Mouse (Mus musculus) limb, embryonic 11.5 days (tissue): ENCODE measurements around the gene Fkbp1a. TPM values are rescaled to one million over a fixed set of nuclear protein-coding genes. Genes with fewer than 3 reads are reported as not detected.

Source experiments
- ATAC-seq: fragments of 200-750 bp; cut with Nextera tagmentation; 2 replicates; pipeline ENCODE4 v1.8.0; 2017; ENCODE audit warnings: low read depth; ENCODE audit not compliant: insufficient number of reproducible peaks, low FRiP score, low TSS enrichment
- DNase-seq: peaks from one replicate; pipeline ENCODE4 v3.0.0-alpha.2; 2015; ENCODE audit warnings: low spot score
- H3K27ac ChIP-seq: fragments of 300-500 bp; sonication (generic); replicated peaks from 2 replicates; pipeline ENCODE4 v1.5.1; 2014; ENCODE audit warnings: low read depth, mild to moderate bottlenecking, low read length
- H3K27me3 ChIP-seq: fragments of 300-500 bp; sonication (generic); 2 replicates; pipeline ENCODE4 v1.6.1; 2014; ENCODE audit warnings: mild to moderate bottlenecking, low read length, mixed read lengths; ENCODE audit not compliant: control insufficient read depth, insufficient read depth
- H3K36me3 ChIP-seq: fragments of 300-500 bp; sonication (generic); 2 replicates; pipeline ENCODE4 v1.6.1; 2014; ENCODE audit warnings: mild to moderate bottlenecking, low read length, moderate library complexity, mixed read lengths; ENCODE audit not compliant: control insufficient read depth, insufficient read depth
- H3K4me1 ChIP-seq: fragments of 300-500 bp; sonication (generic); 2 replicates; pipeline ENCODE4 v1.6.1; 2014; ENCODE audit warnings: low read length, mixed read lengths; ENCODE audit not compliant: control insufficient read depth, insufficient read depth
- H3K4me2 ChIP-seq: fragments of 300-500 bp; sonication (generic); 2 replicates; pipeline ENCODE4 v1.6.1; 2014; ENCODE audit warnings: low read depth, mild to moderate bottlenecking, moderate library complexity; ENCODE audit not compliant: severe bottlenecking
- H3K4me3 ChIP-seq: fragments of 300-500 bp; sonication (generic); 2 replicates; pipeline ENCODE4 v1.5.1; 2014; ENCODE audit warnings: low read depth, low read length
- H3K9ac ChIP-seq: fragments of 300-500 bp; sonication (generic); 2 replicates; pipeline ENCODE4 v1.6.1; 2014; ENCODE audit warnings: mild to moderate bottlenecking, low read length
- H3K9me3 ChIP-seq: fragments of 300-500 bp; sonication (generic); 2 replicates; pipeline ENCODE4 v1.6.1; 2016; ENCODE audit warnings: low read length; ENCODE audit not compliant: control insufficient read depth
- WGBS: fragments of 180-500 bp; shearing (Covaris S2); extraction: QIAGEN DNeasy Blood & Tissue Kit; methylation state at CpG from one replicate; pipeline ENCODE4 v1.1.7; 2014; 5-methylcytosine and 5-hydroxymethylcytosine counted together
- polyA plus RNA-seq: library from polyadenylated mRNA; unstranded; fragments of >200 nt; fragmentation: Nextera tagmentation; extraction: Ambion mirVana; gene quantifications from 2 replicates; pipeline ENCODE4 v1.2.1, GENCODE M21; 2014

The Fkbp1a gene
- polyA plus RNA-seq, result 494 and 502 TPM in 2 replicates

DNA sequence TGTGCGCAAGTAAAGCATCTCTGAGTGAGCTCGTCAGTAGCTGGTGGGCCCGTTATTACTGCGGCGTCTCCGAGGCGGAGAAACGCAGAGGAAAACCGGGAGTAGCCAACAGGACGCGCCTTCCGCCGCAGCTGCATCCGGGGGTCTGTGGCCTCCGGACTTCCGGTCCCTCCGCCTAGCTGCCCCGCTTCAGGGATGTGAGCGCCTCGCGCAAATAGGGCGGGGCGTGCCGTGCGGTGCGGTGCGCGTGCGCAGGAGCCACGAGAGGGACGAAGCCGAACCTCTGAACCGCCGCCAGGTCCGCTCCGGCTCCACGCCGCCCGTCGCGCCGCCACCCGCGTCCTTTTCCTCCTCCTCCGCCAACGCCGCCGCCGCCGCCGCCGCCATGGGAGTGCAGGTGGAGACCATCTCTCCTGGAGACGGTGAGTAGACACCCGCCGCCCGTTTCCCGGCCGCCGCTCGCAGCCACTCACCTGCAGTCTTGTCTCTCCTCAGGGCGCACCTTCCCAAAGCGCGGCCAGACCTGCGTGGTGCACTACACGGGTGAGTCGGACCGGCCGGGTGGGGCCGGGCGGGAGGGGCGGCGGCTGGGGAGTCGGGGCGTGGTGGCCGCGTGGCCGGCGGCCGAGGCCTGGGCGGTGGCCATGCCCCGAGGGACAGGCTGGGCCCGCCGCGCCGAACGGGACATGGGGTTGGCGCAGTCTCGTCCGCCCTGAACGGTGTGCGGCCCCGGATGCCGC is at the start of gene Fkbp1a:
TSS of gene Fkbp1a (plus strand) at position 161 of the 740 bp plus-strand sequence.
- peak; percentile 95 for ATAC-seq
- Histone ChIP-seq H3K36me3 (peaks cover 2% of the 10 kb centered on the region; the same call in 1 of the 2 replicates), H3K9me3 (no peaks in the 10 kb centered on the region), H3K4me1 (peaks cover 13% of the 10 kb centered on the region; the same call in 1 of the 2 replicates), H3K4me3 (peak within 1 kb of the TSS; percentile 93), H3K27me3 (no peaks in the 10 kb centered on the region), H3K4me2 (peak within 1 kb of the TSS; percentile 81), H3K27ac (peak within 1 kb of the TSS; percentile 86), H3K9ac (peak within 1 kb of the TSS; percentile 95)
- peak; percentile 97 for DNase-seq
- under 1% methylated on average over 85 of the region's 93 CpGs for WGBS

DNA sequence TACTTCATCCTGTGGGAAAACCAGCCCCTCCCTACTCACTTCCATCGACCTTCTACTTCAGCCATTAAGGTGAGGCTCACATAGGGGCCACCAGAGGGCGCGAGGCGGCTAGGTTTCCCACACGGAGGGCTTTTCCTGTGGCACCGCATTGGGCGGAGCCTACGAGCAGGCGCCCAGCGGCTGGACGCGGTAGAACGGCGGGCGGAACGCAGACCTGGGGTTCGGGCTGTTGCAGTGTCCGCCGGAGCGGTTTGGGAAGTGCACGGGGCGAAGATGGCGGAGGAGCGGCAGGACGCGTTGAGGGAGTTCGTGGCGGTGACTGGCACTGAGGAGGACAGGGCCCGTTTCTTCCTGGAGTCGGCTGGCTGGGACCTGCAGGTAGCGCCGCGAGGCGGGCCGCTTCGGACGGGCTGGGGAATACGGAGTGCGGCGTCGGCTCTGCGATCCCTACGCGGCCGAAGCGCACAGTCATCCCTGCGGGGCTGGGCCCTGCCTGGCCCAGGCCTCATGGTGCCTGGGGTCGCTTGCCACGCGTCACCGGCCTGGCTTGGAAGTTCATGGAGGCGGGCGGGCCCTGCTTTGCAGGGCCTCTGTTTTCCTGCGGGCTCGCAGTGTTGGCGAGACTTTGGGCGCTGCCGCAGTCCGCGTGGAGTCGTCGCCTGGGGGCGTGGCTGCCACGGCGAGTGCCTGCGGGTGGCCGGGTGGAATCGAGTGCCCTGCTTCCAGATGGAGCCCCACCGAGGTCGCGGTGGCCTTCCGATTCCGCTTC is 48.1 kb upstream of the Fkbp1a start, which contains the start of gene Nsfl1c:
TSS of gene Nsfl1c (plus strand) at position 148 of the 769 bp plus-strand sequence.
- under 1% methylated on average over 69 of the region's 73 CpGs for WGBS
- H3K4me1 ChIP-seq, result no peaks in the 10 kb centered on the region
- no peaks in the 10 kb centered on the region for H3K9me3 ChIP-seq
- peak within 1 kb of the TSS; percentile 93 for H3K4me3 ChIP-seq
- ATAC-seq (peak; percentile 100), DNase-seq (peak; percentile 98)
- H3K27me3 ChIP-seq, result no peaks in the 10 kb centered on the region
- H3K4me2 ChIP-seq, result peak within 1 kb of the TSS; percentile 46
- H3K27ac ChIP-seq, result no peak within 1 kb of the TSS
- H3K9ac ChIP-seq, result peak within 1 kb of the TSS; percentile 91
- H3K36me3 ChIP-seq, result peaks cover 3% of the 10 kb centered on the region; the same call in 1 of the 2 replicates

DNA sequence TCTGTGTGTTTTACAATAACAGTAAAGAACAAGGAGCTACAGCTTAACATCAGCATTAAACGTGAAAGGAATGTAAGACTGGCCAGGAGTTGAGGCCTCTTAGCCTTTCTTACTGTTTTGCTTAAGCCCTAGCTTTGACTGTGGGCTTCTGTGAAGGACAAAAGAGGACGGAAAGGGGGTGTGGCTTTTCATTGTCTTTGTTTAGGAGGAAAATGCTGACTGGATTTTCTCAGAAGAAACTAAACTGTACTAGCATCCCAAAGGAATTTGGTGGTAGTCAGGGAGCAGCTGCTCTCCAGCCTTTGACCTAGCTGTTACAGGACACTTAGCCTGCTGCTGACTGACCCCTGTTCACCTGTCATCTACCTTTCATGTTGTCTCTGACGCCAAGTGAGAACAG is 43.9 kb upstream of the Fkbp1a start:
- H3K27me3 ChIP-seq, result no peaks in the 10 kb centered on the region
- no peak overlapping the region for H3K9ac ChIP-seq
- H3K36me3 ChIP-seq, result peaks cover 11% of the 10 kb centered on the region
- no peak overlapping the region for H3K27ac ChIP-seq
- ATAC-seq (no peak), DNase-seq (no peak)
- H3K9me3 ChIP-seq, result no peaks in the 10 kb centered on the region
- H3K4me1 ChIP-seq, result no peaks in the 10 kb centered on the region
- WGBS, result 78% methylated on average over 3 of the region's 3 CpGs
- no peak overlapping the region for H3K4me2 ChIP-seq
- no peak overlapping the region for H3K4me3 ChIP-seq

DNA sequence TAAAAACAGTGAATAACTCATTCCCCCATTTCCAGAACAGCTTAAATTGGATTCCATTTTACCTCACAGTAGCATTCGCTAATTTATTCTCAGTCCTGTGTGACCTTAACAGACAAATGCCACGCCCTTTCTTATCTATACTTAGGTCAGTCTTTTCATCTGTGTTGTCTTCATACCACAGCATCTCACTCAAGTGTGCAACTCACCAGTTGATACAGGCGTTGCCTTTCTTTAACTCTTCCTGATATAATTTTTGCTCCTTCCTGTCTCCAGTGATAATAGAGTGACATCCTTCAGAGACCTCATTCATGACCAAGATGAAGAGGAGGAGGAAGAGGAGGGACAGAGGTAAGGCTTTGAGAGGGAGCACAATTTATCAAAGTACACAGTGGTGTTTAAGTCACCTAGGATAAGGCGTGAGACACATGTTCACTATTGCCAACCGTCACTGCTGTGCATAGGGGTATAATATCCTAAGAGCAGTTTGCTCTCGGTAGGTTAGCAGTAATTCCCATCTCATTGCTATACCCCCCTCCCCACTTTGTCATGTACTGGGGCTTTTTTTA is 41.8 kb upstream of the Fkbp1a start:
- no peak overlapping the region for H3K4me3 ChIP-seq
- H3K27ac ChIP-seq, result no peak overlapping the region
- H3K36me3 ChIP-seq, result peaks cover 13% of the 10 kb centered on the region
- 94% methylated on average over 6 of the region's 6 CpGs for WGBS
- no peaks in the 10 kb centered on the region for H3K9me3 ChIP-seq
- ATAC-seq (no peak), DNase-seq (no peak)
- H3K27me3 ChIP-seq, result no peaks in the 10 kb centered on the region
- H3K4me1 ChIP-seq, result no peaks in the 10 kb centered on the region
- H3K4me2 ChIP-seq, result no peak overlapping the region
- H3K9ac ChIP-seq, result no peak overlapping the region

DNA sequence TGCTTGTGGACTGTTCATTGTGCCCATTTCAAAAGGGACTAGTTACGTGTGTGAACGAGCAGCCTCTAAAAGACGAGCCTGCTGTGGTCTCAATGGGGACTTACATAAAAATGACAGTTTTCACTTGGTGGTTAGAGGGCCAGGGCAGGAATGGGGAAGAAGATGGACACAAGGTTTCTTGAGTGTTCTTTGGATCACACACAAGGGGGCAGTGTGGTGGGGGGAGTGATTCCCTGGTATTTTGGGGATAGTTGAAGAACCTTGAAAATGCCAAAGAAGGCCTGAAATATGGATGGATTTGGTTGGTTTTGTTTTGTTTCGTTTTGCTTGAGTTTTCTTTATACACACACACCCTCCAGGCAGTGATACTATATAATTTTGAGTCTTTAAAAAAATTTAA is 38.1 kb upstream of the Fkbp1a start:
- Histone ChIP-seq H3K9ac (no peak overlapping the region), H3K27me3 (no peaks in the 10 kb centered on the region), H3K36me3 (peaks cover 25% of the 10 kb centered on the region), H3K4me2 (no peak overlapping the region), H3K27ac (no peak overlapping the region), H3K9me3 (no peaks in the 10 kb centered on the region), H3K4me3 (no peak overlapping the region), H3K4me1 (no peaks in the 10 kb centered on the region)
- ATAC-seq (no peak), DNase-seq (no peak)
- 84% methylated on average over 4 of the region's 4 CpGs for WGBS

DNA sequence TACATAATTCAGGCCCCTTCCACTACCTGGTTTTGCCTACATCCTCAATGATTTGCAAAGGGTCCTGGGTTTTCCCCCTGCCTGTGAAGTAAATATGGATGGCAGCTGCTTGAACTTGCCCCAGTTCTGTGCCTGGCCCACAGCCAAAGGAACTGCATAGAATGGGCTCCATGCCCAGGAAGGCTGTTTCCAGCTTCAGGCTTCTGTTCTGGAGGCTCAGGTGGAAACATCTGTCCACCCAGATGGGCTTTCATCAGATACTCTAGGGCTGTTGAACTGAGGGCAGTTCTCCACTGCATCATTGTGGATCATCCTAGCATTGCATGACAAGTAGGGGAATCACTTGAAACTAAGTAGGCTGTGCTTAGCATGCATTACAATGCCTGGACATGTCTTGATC is 30.1 kb upstream of the Fkbp1a start:
- Histone ChIP-seq H3K4me3 (no peak overlapping the region), H3K27me3 (no peaks in the 10 kb centered on the region), H3K9me3 (no peaks in the 10 kb centered on the region; the same call in 1 of the 2 replicates), H3K36me3 (peaks cover 23% of the 10 kb centered on the region), H3K27ac (no peak overlapping the region), H3K4me2 (no peak overlapping the region), H3K9ac (no peak overlapping the region), H3K4me1 (no peaks in the 10 kb centered on the region)
- DNase-seq, result no peak
- ATAC-seq, result no peak

DNA sequence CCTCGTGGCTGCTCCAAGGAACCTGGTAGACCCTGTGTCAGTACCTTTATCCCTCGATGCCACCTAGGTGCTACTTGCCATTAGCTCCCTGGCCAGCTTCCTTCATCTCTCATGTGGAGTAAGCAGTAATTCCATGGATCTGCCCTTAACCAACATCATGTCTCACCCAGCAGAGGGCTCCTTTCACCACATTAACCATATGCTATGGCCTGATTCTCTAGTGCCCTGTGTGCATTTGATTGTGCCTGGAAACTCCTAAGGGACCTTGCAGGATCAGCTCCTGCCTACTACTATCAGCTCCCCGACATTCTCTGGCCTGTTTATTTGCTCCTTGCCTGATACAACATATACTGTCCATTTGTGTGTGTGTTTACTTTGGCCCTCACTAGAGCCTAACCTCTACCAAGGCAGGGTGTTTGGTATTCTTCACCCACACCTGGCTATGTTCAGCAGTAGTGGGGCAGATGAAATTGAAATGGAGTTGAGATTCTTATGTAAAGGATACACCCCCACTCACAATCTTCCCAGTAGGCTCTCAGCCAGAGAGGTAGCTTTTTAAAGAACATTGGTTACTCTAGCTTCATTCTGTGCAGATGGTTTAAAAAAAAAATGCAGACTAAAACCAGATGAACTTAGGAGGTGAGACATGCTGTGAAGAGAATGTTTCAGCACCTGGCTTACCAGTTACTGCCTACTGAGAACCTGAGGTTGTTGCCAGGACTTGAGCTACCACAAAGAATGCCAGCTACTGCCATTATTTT is 28.6 kb upstream of the Fkbp1a start:
- ATAC-seq (no peak), DNase-seq (no peak)
- Histone ChIP-seq H3K36me3 (peaks cover 16% of the 10 kb centered on the region), H3K27me3 (no peaks in the 10 kb centered on the region), H3K9me3 (no peaks in the 10 kb centered on the region; the same call in 1 of the 2 replicates), H3K27ac (no peak overlapping the region), H3K4me2 (no peak overlapping the region), H3K4me1 (no peaks in the 10 kb centered on the region), H3K9ac (no peak overlapping the region), H3K4me3 (no peak overlapping the region)
- WGBS, result 85% methylated on average over 3 of the region's 3 CpGs

DNA sequence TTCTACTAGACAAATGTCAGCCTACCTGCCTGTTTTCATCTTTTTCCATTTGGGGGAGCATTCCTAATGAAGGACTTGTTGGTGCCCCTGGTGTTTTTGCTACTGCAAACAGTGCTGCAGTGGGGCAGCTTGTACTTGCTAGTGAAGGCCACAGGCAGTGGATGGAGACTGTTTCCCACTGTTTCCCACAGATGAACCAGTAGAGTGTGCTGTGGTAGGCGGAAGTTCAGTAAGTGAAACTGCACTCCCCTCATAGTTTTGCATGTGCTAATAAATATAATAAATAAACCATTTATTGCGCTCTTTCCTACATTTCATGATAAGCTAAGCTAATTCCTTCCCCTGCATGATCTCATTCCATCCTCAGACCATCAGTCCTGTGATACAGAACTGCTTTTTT is 23.3 kb upstream of the Fkbp1a start:
- H3K9me3 ChIP-seq, result no peaks in the 10 kb centered on the region; the same call in 1 of the 2 replicates
- no peak overlapping the region for H3K27ac ChIP-seq
- no peak for DNase-seq
- 94% methylated on average over 2 of the region's 2 CpGs for WGBS
- H3K4me3 ChIP-seq, result no peak overlapping the region
- H3K4me1 ChIP-seq, result no peaks in the 10 kb centered on the region
- ATAC-seq, result no peak
- H3K36me3 ChIP-seq, result peaks cover 5% of the 10 kb centered on the region; the same call in 1 of the 2 replicates
- no peaks in the 10 kb centered on the region for H3K27me3 ChIP-seq
- no peak overlapping the region for H3K4me2 ChIP-seq
- no peak overlapping the region for H3K9ac ChIP-seq
